Mouse (Mus musculus) thymus, adult 2 months (tissue): ENCODE measurements around the gene OR5BS1P.

Experiments
- CTCF ChIP-seq: fragments of 200-500 bp; IDR thresholded peaks from 2 replicates; pipeline ENCODE4 v1.5.1; 2012; ENCODE audit warnings: mild to moderate bottlenecking, control low read depth, low read length, moderate library complexity, borderline replicate concordance; ENCODE audit not compliant: control insufficient read depth, poor library complexity, insufficient read depth; ENCODE audit errors: extremely low read depth
- POLR2A ChIP-seq: fragments of 200-500 bp; IDR thresholded peaks from 2 replicates; pipeline ENCODE4 v1.6.1; 2012; ENCODE audit warnings: mild to moderate bottlenecking, low read length, control low read depth, moderate library complexity; ENCODE audit not compliant: control insufficient read depth, poor library complexity, insufficient read depth; ENCODE audit errors: extremely low read depth

- TF ChIP-seq CTCF (no peak), POLR2A (no peak)
These were observed 45.4 kb upstream of the OR5BS1P start for GRCm38 (mm10) chr15:98424326-98424725.
